ENCODE assay signal across 13 mouse cellular contexts in genomic region chr3:52061472-52062388, GRCm38 (mm10). TPM values are rescaled to one million over a fixed set of nuclear protein-coding genes. Genes with fewer than 3 reads are reported as not detected.
DNase-seq lines count a peak whose midpoint lies in the region; ATAC-seq and TF ChIP-seq lines count a peak whose summit lies in the region.
"Had no signal": no experiment of that assay in that cellular context is flagged by ENCODE, and none has a peak within 500 bp of the region (broad histone marks: within the 10 kb centered on the region; RNA-seq: fewer than 3 reads in every experiment).

No protein-coding gene starts in this region.

- H3K9me3 ChIP-seq in forebrain, embryonic 13.5 days (replicated peaks), result no peaks in the 10 kb centered on the region
- no peaks in the 10 kb centered on the region for H3K9me3 ChIP-seq in midbrain, embryonic 12.5 days
- H3K9me3 ChIP-seq: heart, embryonic 12.5 days had no signal

- peak; percentile 37 to 38 for DNase-seq in cerebellum, adult 18-20 months
- no peak for DNase-seq in cerebellum, postnatal 36 days
- DNase-seq in brain, embryonic 14.5 days (ENCODE audit: low read depth), result peak; percentile 88
- no peak for DNase-seq in heart, adult 18-20 months
- DNase-seq in layer of hippocampus, adult 2 months (ENCODE audit: low spot score in 2 of 2), result no peak
- DNase-seq in urinary bladder, postnatal 14 days (ENCODE audit: low spot score), result no peak
- DNase-seq: kidney, adult 18-20 months; lung, adult 2 months had no signal

- peak overlapping the region; percentile 68 for H3K27ac ChIP-seq in forebrain, embryonic 13.5 days
- H3K27ac ChIP-seq in midbrain, embryonic 12.5 days (replicated peaks), result peak overlapping the region; percentile 80
- H3K27ac ChIP-seq in layer of hippocampus, adult 2 months, result no peak overlapping the region

- peak overlapping the region; percentile 17; the same call in 1 of the 2 replicates for H3K4me2 ChIP-seq in forebrain, embryonic 13.5 days
- H3K4me2 ChIP-seq in midbrain, embryonic 12.5 days (replicated peaks), result peak overlapping the region; percentile 32
- H3K4me2 ChIP-seq: heart, embryonic 12.5 days had no signal

- TF ChIP-seq POLR2A in brain, embryonic 14.5 days (IDR thresholded peaks at IDR 0.05; ENCODE audit: borderline replicate concordance, extremely low read depth, insufficient read depth, insufficient read length, poor library complexity, severe bottlenecking), result no peak

- 34% methylated on average over 8 of the region's 8 CpGs for WGBS in forebrain, embryonic 13.5 days
- 25% methylated on average over 8 of the region's 8 CpGs for WGBS in midbrain, embryonic 12.5 days

- H3K4me1 ChIP-seq in forebrain, embryonic 13.5 days, result peaks cover 33% of the 10 kb centered on the region
- H3K4me1 ChIP-seq in midbrain, embryonic 12.5 days, result peaks cover 36% of the 10 kb centered on the region

- H3K36me3 ChIP-seq in forebrain, embryonic 13.5 days (ENCODE audit: poor library complexity, severe bottlenecking), result no peaks in the 10 kb centered on the region
- H3K36me3 ChIP-seq in midbrain, embryonic 12.5 days, result no peaks in the 10 kb centered on the region
- H3K36me3 ChIP-seq: heart, embryonic 12.5 days had no signal

- no peak overlapping the region for H3K4me3 ChIP-seq in forebrain, embryonic 13.5 days
- no peak overlapping the region for H3K4me3 ChIP-seq in midbrain, embryonic 12.5 days
- no peak overlapping the region for H3K4me3 ChIP-seq in layer of hippocampus, adult 2 months
- H3K4me3 ChIP-seq: erythroblast, embryonic 14.5 days; heart, embryonic 12.5 days had no signal

- no peaks in the 10 kb centered on the region for H3K27me3 ChIP-seq in forebrain, embryonic 13.5 days
- peaks cover 4% of the 10 kb centered on the region for H3K27me3 ChIP-seq in midbrain, embryonic 12.5 days
- H3K27me3 ChIP-seq: heart, embryonic 12.5 days; Patski had no signal

- ATAC-seq in forebrain, embryonic 13.5 days, result peak; percentile 82
- peak; percentile 89 for ATAC-seq in midbrain, embryonic 12.5 days (ENCODE audit: low FRiP score, low read depth)
- ATAC-seq: Patski had no signal

- peak overlapping the region; percentile 40; the same call in 1 of the 2 replicates for H3K9ac ChIP-seq in forebrain, embryonic 13.5 days
- no peak overlapping the region for H3K9ac ChIP-seq in midbrain, embryonic 12.5 days (replicated peaks)
- H3K9ac ChIP-seq: heart, embryonic 12.5 days had no signal

- TF ChIP-seq CTCF in brain, embryonic 14.5 days (IDR thresholded peaks at IDR 0.05; ENCODE audit: borderline replicate concordance, extremely low read depth, insufficient read depth, insufficient read length), result no peak
- no peak for TF ChIP-seq CTCF in layer of hippocampus, adult 2 months (conservative IDR thresholded peaks at IDR 0.05)

RNA-seq across cellular contexts. Expression of gene Maml3, which starts 43.1 kb away (rescaled TPM):
- polyA plus RNA-seq in brain, embryonic 14.5 days (2012; rRNA removed), result 5.5 and 12.7 TPM in 2 replicates
- 5.4 and 6.5 TPM in 2 replicates for polyA plus RNA-seq in forebrain, embryonic 13.5 days (2015; fragmentation: Nextera tagmentation; extraction: Ambion mirVana)
- polyA plus RNA-seq in midbrain, embryonic 12.5 days (2016; fragmentation: Nextera tagmentation; extraction: Ambion mirVana), result 8.2 and 9.3 TPM in 2 replicates
- total RNA-seq in heart, adult 18-20 months (2021), result 1 to 10 TPM; 2.3 to 2.9 TPM
- 1 to 10 TPM; 8.7 to 9.8 TPM for total RNA-seq in layer of hippocampus, adult 2 months (2021)

Comparison
In these comparisons a context has a peak if more than half of its experiments do, and no peak if none do; other contexts are left out.
1. DNase-seq: peak in cerebellum, adult 18-20 months (2 of 2) and brain, embryonic 14.5 days (single experiment); none in cerebellum, postnatal 36 days (0 of 2), heart, adult 18-20 months (0 of 2), layer of hippocampus, adult 2 months (0 of 2) and urinary bladder, postnatal 14 days (single experiment).